Mouse (Mus musculus) ES-Bruce4 (cell line): ENCODE results near the gene Sis. TPM values are rescaled to one million over a fixed set of nuclear protein-coding genes. Genes with fewer than 3 reads are reported as not detected.

Experiments used
- H3K27ac ChIP-seq: 2 replicates; pipeline ENCODE4 v1.5.1; 2012; ENCODE audit warnings: low read length, inconsistent platforms; ENCODE audit not compliant: insufficient read depth
- H3K27me3 ChIP-seq: 2 replicates; pipeline ENCODE4 v1.6.1; 2012; ENCODE audit warnings: mild to moderate bottlenecking, low read length, inconsistent platforms; ENCODE audit not compliant: control insufficient read depth, poor library complexity, insufficient read depth, severe bottlenecking
- H3K36me3 ChIP-seq: 2 replicates; pipeline ENCODE4 v1.6.1; 2012; ENCODE audit warnings: inconsistent platforms, mild to moderate bottlenecking, low read length, moderate library complexity; ENCODE audit not compliant: control insufficient read depth, poor library complexity, insufficient read depth, severe bottlenecking
- H3K4me1 ChIP-seq: one replicate; pipeline ENCODE4 v1.8.1; 2011; ENCODE audit warnings: low read length; ENCODE audit not compliant: control insufficient read depth, insufficient read depth
- H3K4me3 ChIP-seq: 2 replicates; pipeline ENCODE4 v1.5.1; 2011; ENCODE audit warnings: low read depth, mild to moderate bottlenecking, low read length
- H3K9ac ChIP-seq: 2 replicates; pipeline ENCODE4 v1.6.1; 2012; ENCODE audit warnings: low read depth, mild to moderate bottlenecking, inconsistent platforms; ENCODE audit not compliant: poor library complexity, severe bottlenecking
- H3K9me3 ChIP-seq: replicated peaks from 2 replicates; pipeline ENCODE4 v1.6.1; 2012; ENCODE audit warnings: mild to moderate bottlenecking, low read length, inconsistent platforms; ENCODE audit not compliant: control insufficient read depth, poor library complexity, insufficient read depth, severe bottlenecking
- CTCF ChIP-seq: IDR thresholded peaks from one replicate; pipeline ENCODE4 v1.8.1; 2011; ENCODE audit warnings: low read depth, low read length
- EP300 ChIP-seq: IDR thresholded peaks from 2 replicates; pipeline ENCODE4 v1.6.1; 2011; ENCODE audit warnings: low read depth, low read length; ENCODE audit not compliant: insufficient read depth
- POLR2A ChIP-seq: IDR thresholded peaks from one replicate; pipeline ENCODE4 v1.8.1; 2011; ENCODE audit warnings: low read length; ENCODE audit not compliant: insufficient read depth
- polyA plus RNA-seq: library from polyadenylated mRNA; stranded (reverse); fragments of >200 nt; gene quantifications from 2 replicates; pipeline ENCODE4 v1.2.4, GENCODE M21; 2011; ENCODE audit warnings: low read depth; ENCODE audit not compliant: missing spikeins, insufficient read depth, insufficient read length

The Sis gene
- polyA plus RNA-seq, 1 experiment: not detected

DNA sequence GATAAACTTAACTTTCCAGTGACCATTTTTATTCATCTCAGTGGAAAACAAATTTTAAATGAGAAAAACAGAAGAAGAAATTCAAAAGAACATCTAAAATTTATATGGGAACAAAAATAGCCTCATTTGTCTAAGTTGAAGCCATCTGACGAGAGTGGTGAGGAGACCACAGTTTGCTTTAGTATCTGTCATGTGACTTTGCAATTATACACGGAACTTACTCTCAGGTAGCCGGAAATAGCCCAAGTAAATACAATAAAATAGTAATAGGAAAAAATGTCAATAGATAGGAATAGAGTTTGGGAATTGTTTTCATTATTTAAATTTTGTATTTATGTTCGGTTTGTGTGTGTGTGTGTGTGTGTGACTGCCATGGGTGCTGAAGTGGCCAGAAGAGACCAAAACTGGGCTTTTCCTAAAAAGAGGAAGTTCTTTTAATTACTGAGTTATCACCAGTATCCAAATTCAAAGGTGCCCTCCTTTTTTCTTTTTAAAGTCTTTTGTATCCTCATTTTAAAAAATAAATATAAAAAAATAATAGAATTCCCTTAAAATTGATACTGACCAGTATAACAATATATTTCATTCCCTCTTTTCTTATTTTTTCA is 48.6 kb downstream of the Sis start:
- Histone ChIP-seq H3K27me3 (no peaks in the 10 kb centered on the region), H3K27ac (no peak overlapping the region), H3K4me3 (no peak overlapping the region), H3K9me3 (no peaks in the 10 kb centered on the region), H3K9ac (no peak overlapping the region), H3K36me3 (no peaks in the 10 kb centered on the region), H3K4me1 (no peaks in the 10 kb centered on the region)
- no peak for TF ChIP-seq EP300
- no peak for TF ChIP-seq CTCF
- TF ChIP-seq POLR2A: no peak

DNA sequence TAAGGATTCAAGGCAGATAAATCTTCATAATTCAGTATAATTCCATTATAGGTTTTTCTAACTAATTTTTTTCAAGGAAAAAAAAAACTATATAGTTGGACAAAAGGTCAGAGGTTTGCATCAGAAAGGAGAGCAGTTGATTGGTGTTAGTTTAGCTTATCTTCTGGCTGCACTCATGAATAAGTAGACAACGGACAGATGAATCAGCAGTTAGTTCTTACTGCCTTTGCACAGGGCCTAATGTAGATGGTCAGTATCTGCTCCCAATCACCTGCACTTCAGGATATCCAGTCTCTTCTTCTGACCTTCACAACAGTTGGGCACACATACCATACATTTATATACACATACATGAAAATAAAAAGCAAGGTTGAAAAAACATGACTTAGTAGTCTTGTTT is 85.2 kb downstream of the Sis start:
- Histone ChIP-seq H3K9me3 (no peaks in the 10 kb centered on the region; the same call in 1 of the 2 replicates), H3K4me1 (no peaks in the 10 kb centered on the region), H3K4me3 (no peak overlapping the region), H3K36me3 (no peaks in the 10 kb centered on the region), H3K27ac (no peak overlapping the region), H3K27me3 (no peaks in the 10 kb centered on the region), H3K9ac (no peak overlapping the region)
- TF ChIP-seq EP300 (no peak), POLR2A (no peak)

DNA sequence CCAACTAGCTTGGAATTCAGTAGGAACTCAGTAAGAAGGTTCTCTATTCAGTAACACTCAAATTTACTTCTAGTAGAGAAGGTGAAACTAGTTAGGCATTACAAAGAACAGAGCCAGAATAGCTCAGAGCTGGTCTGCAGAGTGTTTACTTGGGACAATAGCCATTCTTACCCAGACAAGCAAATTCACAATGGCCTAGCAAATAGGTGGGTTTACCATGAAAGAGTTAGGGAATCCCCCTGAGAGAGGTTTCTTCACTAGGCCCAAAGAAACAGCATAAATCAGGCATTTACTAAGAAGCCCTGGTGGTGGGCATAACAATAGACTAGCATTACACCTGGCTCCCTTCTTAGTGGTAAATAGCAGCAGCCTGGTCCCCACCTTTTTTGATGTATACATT is 99.5 kb downstream of the Sis start:
- Histone ChIP-seq H3K27ac (no peak overlapping the region), H3K4me1 (no peaks in the 10 kb centered on the region), H3K36me3 (no peaks in the 10 kb centered on the region), H3K9ac (no peak overlapping the region), H3K9me3 (peaks cover 2% of the 10 kb centered on the region; the same call in 1 of the 2 replicates), H3K4me3 (no peak overlapping the region), H3K27me3 (no peaks in the 10 kb centered on the region)
- TF ChIP-seq CTCF (no peak), POLR2A (no peak), EP300 (no peak)

DNA sequence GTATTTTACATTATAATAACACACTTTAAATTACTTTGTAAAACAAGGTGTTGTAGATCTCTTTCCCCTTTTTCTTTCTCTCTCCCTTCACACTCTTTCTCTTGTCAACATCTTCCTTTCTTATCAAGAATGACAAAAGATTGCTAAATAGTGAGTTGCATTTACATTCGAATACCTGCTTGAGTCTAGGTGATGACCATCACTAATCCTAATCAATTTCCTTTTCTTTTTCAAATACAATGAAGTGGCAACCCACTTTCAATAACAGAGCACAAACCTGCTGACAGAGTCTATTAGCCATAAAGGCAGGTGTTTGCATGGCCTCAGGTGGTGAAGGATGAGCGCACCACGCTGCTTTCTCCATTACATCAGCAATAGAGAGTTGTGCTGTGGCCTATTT is 108.9 kb downstream of the Sis start:
- Histone ChIP-seq H3K9ac (no peak overlapping the region), H3K9me3 (no peaks in the 10 kb centered on the region), H3K27ac (no peak overlapping the region)

DNA sequence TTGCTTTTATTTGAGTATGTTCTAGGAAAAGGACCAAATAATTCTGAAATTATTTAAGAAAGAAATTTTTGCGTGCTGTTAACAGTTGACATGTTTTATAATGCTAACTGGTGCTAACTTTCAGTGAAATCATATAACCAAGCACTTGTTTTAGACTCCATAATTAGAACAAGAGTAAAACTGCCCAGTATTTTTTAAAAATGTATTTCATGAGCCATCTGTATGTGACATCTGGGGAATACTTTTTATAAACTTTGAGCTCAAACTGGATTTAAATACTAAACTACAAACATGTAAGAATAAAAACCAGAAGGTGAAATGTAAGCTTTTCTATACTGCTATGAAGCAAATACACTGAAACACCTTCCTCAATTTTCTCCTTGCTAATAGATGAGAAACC is 112.3 kb downstream of the Sis start:
- H3K27ac ChIP-seq: no peak overlapping the region
- no peak for TF ChIP-seq CTCF
- TF ChIP-seq POLR2A: no peak
- TF ChIP-seq EP300: no peak
- no peaks in the 10 kb centered on the region for H3K4me1 ChIP-seq
- no peak overlapping the region for H3K4me3 ChIP-seq
- no peaks in the 10 kb centered on the region for H3K36me3 ChIP-seq
- H3K9me3 ChIP-seq: no peaks in the 10 kb centered on the region
- H3K27me3 ChIP-seq: no peaks in the 10 kb centered on the region
- H3K9ac ChIP-seq: no peak overlapping the region

More for the DNA sequence above, 108.9 kb downstream of the Sis start:
- no peak overlapping the region for H3K4me3 ChIP-seq
- no peaks in the 10 kb centered on the region for H3K4me1 ChIP-seq
- H3K27me3 ChIP-seq: no peaks in the 10 kb centered on the region
- no peak for TF ChIP-seq POLR2A
- peak; percentile 82 for TF ChIP-seq EP300
- no peak for TF ChIP-seq CTCF
- H3K36me3 ChIP-seq: no peaks in the 10 kb centered on the region

DNA sequence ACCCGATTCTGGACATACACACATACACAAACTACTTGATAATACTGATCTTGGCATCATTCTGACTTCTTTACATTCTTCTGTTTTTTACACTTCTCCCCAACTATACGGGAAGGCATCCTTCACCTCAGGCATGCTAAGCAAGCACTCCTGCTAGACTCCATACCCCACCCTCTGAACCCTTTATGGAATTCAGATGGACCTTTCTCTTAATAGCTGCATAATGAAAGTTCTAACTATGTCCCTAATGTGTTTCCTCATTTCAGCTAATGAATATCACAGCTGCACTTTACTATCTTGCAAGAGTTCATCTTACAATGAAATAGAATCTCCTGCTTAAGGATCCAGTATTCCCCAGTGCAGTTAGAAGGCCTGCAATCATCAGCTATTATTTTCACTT is 127.0 kb downstream of the Sis start:
- Histone ChIP-seq H3K9ac (no peak overlapping the region), H3K4me1 (no peaks in the 10 kb centered on the region), H3K27me3 (no peaks in the 10 kb centered on the region), H3K36me3 (no peaks in the 10 kb centered on the region), H3K9me3 (no peaks in the 10 kb centered on the region), H3K27ac (no peak overlapping the region), H3K4me3 (no peak overlapping the region)
- TF ChIP-seq POLR2A (no peak), EP300 (no peak), CTCF (no peak)

Other genes starting within 250 kb of the Sis start
- gene Slitrk3, start 89.9 kb upstream of the Sis start, polyA plus RNA-seq: not detected in 2 replicates